Mouse (Mus musculus): ENCODE measurements at regions not wholly inside any gene's neighbourhood (a gene's known extent, or its start where the extent isn't known, plus 50 kb on each side); places are given as distances from the start of the nearest gene placed in this dataset.

GRCm38 (mm10) chr13:107394451-107394850 is 372.5 kb upstream of the Kif2a start:
- TF ChIP-seq CTCF (IDR thresholded peaks at IDR 0.05; ENCODE audit: extremely low read depth, insufficient read depth, low read length) (no peak), POLR2A (IDR thresholded peaks at IDR 0.05; ENCODE audit: extremely low read depth, insufficient read depth, low read length) (no peak)
- Histone ChIP-seq H3K27ac (ENCODE audit: insufficient read depth, low read length) (no peak overlapping the region), H3K4me3 (ENCODE audit: insufficient read depth, low read length) (no peak overlapping the region), H3K4me1 (ENCODE audit: control insufficient read depth, insufficient read depth, low read length) (no peaks in the 10 kb centered on the region)

GRCm38 (mm10) chr13:107389535-107390150 is 367.7 kb upstream of the Kif2a start:
- no peak overlapping the region for H3K4me3 ChIP-seq (ENCODE audit: insufficient read depth, low read length)
- TF ChIP-seq CTCF (IDR thresholded peaks at IDR 0.05; ENCODE audit: extremely low read depth, insufficient read depth, low read length) (no peak), POLR2A (IDR thresholded peaks at IDR 0.05; ENCODE audit: extremely low read depth, insufficient read depth, low read length) (no peak)
- no peak overlapping the region for H3K27ac ChIP-seq (ENCODE audit: insufficient read depth, low read length)
- no peaks in the 10 kb centered on the region for H3K4me1 ChIP-seq (ENCODE audit: control insufficient read depth, insufficient read depth, low read length)

- Histone ChIP-seq H3K4me3 (ENCODE audit: insufficient read depth, low read length) (no peak overlapping the region), H3K4me1 (ENCODE audit: control insufficient read depth, insufficient read depth, low read length) (no peaks in the 10 kb centered on the region), H3K27ac (ENCODE audit: insufficient read depth, low read length) (no peak overlapping the region)
- no peak for TF ChIP-seq CTCF (IDR thresholded peaks at IDR 0.05; ENCODE audit: extremely low read depth, insufficient read depth, low read length)
- no peak for TF ChIP-seq POLR2A (IDR thresholded peaks at IDR 0.05; ENCODE audit: extremely low read depth, insufficient read depth, low read length)
Measured at GRCm38 (mm10) chr13:107389074-107389473, 367.1 kb upstream of the Kif2a start.

GRCm38 (mm10) chr13:107378076-107378475 is 356.1 kb upstream of the Kif2a start:
- no peaks in the 10 kb centered on the region for H3K4me1 ChIP-seq (ENCODE audit: control insufficient read depth, insufficient read depth, low read length)
- no peak for TF ChIP-seq POLR2A (IDR thresholded peaks at IDR 0.05; ENCODE audit: extremely low read depth, insufficient read depth, low read length)
- no peak for TF ChIP-seq CTCF (IDR thresholded peaks at IDR 0.05; ENCODE audit: extremely low read depth, insufficient read depth, low read length)
- H3K27ac ChIP-seq (ENCODE audit: insufficient read depth, low read length): no peak overlapping the region
- no peak overlapping the region for H3K4me3 ChIP-seq (ENCODE audit: insufficient read depth, low read length)

- no peaks in the 10 kb centered on the region for H3K4me1 ChIP-seq (ENCODE audit: control insufficient read depth, insufficient read depth, low read length)
- no peak overlapping the region for H3K4me3 ChIP-seq (ENCODE audit: insufficient read depth, low read length)
- TF ChIP-seq CTCF (IDR thresholded peaks at IDR 0.05; ENCODE audit: extremely low read depth, insufficient read depth, low read length): no peak
- TF ChIP-seq POLR2A (IDR thresholded peaks at IDR 0.05; ENCODE audit: extremely low read depth, insufficient read depth, low read length): no peak
- no peak overlapping the region for H3K27ac ChIP-seq (ENCODE audit: insufficient read depth, low read length)
Measured at GRCm38 (mm10) chr13:107372666-107373065, 350.7 kb upstream of the Kif2a start.

GRCm38 (mm10) chr13:107371616-107372582 is 350.0 kb upstream of the Kif2a start:
- Histone ChIP-seq H3K4me3 (ENCODE audit: insufficient read depth, low read length) (no peak overlapping the region), H3K4me1 (ENCODE audit: control insufficient read depth, insufficient read depth, low read length) (no peaks in the 10 kb centered on the region), H3K27ac (ENCODE audit: insufficient read depth, low read length) (no peak overlapping the region)
- TF ChIP-seq POLR2A (IDR thresholded peaks at IDR 0.05; ENCODE audit: extremely low read depth, insufficient read depth, low read length): no peak
- no peak for TF ChIP-seq CTCF (IDR thresholded peaks at IDR 0.05; ENCODE audit: extremely low read depth, insufficient read depth, low read length)

- Histone ChIP-seq H3K4me3 (ENCODE audit: insufficient read depth, low read length) (no peak overlapping the region), H3K4me1 (ENCODE audit: control insufficient read depth, insufficient read depth, low read length) (no peaks in the 10 kb centered on the region; the same call in 1 of the 2 replicates), H3K27ac (ENCODE audit: insufficient read depth, low read length) (no peak overlapping the region)
Measured at GRCm38 (mm10) chr13:107367639-107368038, 345.7 kb upstream of the Kif2a start.

GRCm38 (mm10) chr13:107365766-107366165 is 343.8 kb upstream of the Kif2a start:
- H3K27ac ChIP-seq (ENCODE audit: insufficient read depth, low read length): no peak overlapping the region
- TF ChIP-seq CTCF (IDR thresholded peaks at IDR 0.05; ENCODE audit: extremely low read depth, insufficient read depth, low read length) (no peak), POLR2A (IDR thresholded peaks at IDR 0.05; ENCODE audit: extremely low read depth, insufficient read depth, low read length) (no peak)

More at GRCm38 (mm10) chr13:107367639-107368038, 345.7 kb upstream of the Kif2a start:
- TF ChIP-seq POLR2A (IDR thresholded peaks at IDR 0.05; ENCODE audit: extremely low read depth, insufficient read depth, low read length) (no peak), CTCF (IDR thresholded peaks at IDR 0.05; ENCODE audit: extremely low read depth, insufficient read depth, low read length) (no peak)

GRCm38 (mm10) chr13:107365241-107365640 is 343.3 kb upstream of the Kif2a start:
- Histone ChIP-seq H3K27ac (ENCODE audit: insufficient read depth, low read length) (no peak overlapping the region), H3K4me3 (ENCODE audit: insufficient read depth, low read length) (no peak overlapping the region), H3K4me1 (ENCODE audit: control insufficient read depth, insufficient read depth, low read length) (no peaks in the 10 kb centered on the region; the same call in 1 of the 2 replicates)
- no peak for TF ChIP-seq CTCF (IDR thresholded peaks at IDR 0.05; ENCODE audit: extremely low read depth, insufficient read depth, low read length)
- TF ChIP-seq POLR2A (IDR thresholded peaks at IDR 0.05; ENCODE audit: extremely low read depth, insufficient read depth, low read length): no peak

More at GRCm38 (mm10) chr13:107365766-107366165, 343.8 kb upstream of the Kif2a start:
- Histone ChIP-seq H3K4me1 (ENCODE audit: control insufficient read depth, insufficient read depth, low read length) (no peaks in the 10 kb centered on the region; the same call in 1 of the 2 replicates), H3K4me3 (ENCODE audit: insufficient read depth, low read length) (no peak overlapping the region)

Measured in cortical plate, adult 2 months (tissue).